Mouse (Mus musculus): ENCODE measurements at regions not wholly inside any gene's neighbourhood (a gene's known extent, or its start where the extent isn't known, plus 50 kb on each side); places are given as distances from the start of the nearest gene placed in this dataset.

GRCm38 (mm10) chr8:6527171-6527570, 1422.0 kb upstream of the Slc10a2 start:
- H3K4me2 ChIP-seq (ENCODE audit: low read length): no peak overlapping the region
- H3K27me3 ChIP-seq (ENCODE audit: control insufficient read depth, insufficient read depth, low read depth, low read length): no peaks in the 10 kb centered on the region
- ATAC-seq: no peak
- no peaks in the 10 kb centered on the region for H3K4me1 ChIP-seq (ENCODE audit: control insufficient read depth, insufficient read depth, low read length)
- no peaks in the 10 kb centered on the region for H3K9me3 ChIP-seq (replicated peaks; ENCODE audit: control insufficient read depth, low read length, poor library complexity, severe bottlenecking)
- no peaks in the 10 kb centered on the region for H3K36me3 ChIP-seq (ENCODE audit: control insufficient read depth, insufficient read depth, low read length)
- no peak overlapping the region for H3K27ac ChIP-seq (ENCODE audit: low read length)
- no peak overlapping the region for H3K9ac ChIP-seq (ENCODE audit: low read depth, low read length)
- no peak overlapping the region for H3K4me3 ChIP-seq (ENCODE audit: low read depth, low read length)
- 8% methylated on average over 5 of the region's 5 CpGs for WGBS

GRCm38 (mm10) chr8:6515882-6516682, 1410.9 kb upstream of the Slc10a2 start:
- Histone ChIP-seq H3K4me1 (ENCODE audit: control insufficient read depth, insufficient read depth, low read length) (no peaks in the 10 kb centered on the region), H3K27ac (ENCODE audit: low read length) (no peak overlapping the region), H3K36me3 (ENCODE audit: control insufficient read depth, insufficient read depth, low read length) (no peaks in the 10 kb centered on the region), H3K9ac (ENCODE audit: low read depth, low read length) (no peak overlapping the region), H3K27me3 (ENCODE audit: control insufficient read depth, insufficient read depth, low read depth, low read length) (no peaks in the 10 kb centered on the region), H3K4me2 (ENCODE audit: low read length) (no peak overlapping the region), H3K4me3 (ENCODE audit: low read depth, low read length) (no peak overlapping the region), H3K9me3 (replicated peaks; ENCODE audit: control insufficient read depth, low read length, poor library complexity, severe bottlenecking) (no peaks in the 10 kb centered on the region)
- ATAC-seq: no peak

GRCm38 (mm10) chr8:6492453-6492852, 1387.3 kb upstream of the Slc10a2 start:
- H3K36me3 ChIP-seq (ENCODE audit: control insufficient read depth, insufficient read depth, low read length): no peaks in the 10 kb centered on the region
- H3K27me3 ChIP-seq (ENCODE audit: control insufficient read depth, insufficient read depth, low read depth, low read length): no peaks in the 10 kb centered on the region
- 62% methylated on average over 1 of the region's 1 CpGs for WGBS
- no peaks in the 10 kb centered on the region for H3K4me1 ChIP-seq (ENCODE audit: control insufficient read depth, insufficient read depth, low read length)
- H3K4me2 ChIP-seq (ENCODE audit: low read length): no peak overlapping the region
- no peak for ATAC-seq
- H3K9ac ChIP-seq (ENCODE audit: low read depth, low read length): no peak overlapping the region
- H3K27ac ChIP-seq (ENCODE audit: low read length): no peak overlapping the region
- H3K9me3 ChIP-seq (replicated peaks; ENCODE audit: control insufficient read depth, low read length, poor library complexity, severe bottlenecking): no peaks in the 10 kb centered on the region
- no peak overlapping the region for H3K4me3 ChIP-seq (ENCODE audit: low read depth, low read length)

GRCm38 (mm10) chr8:6481966-6482365, 1376.8 kb upstream of the Slc10a2 start:
- H3K27ac ChIP-seq (ENCODE audit: low read length): no peak overlapping the region
- H3K9ac ChIP-seq (ENCODE audit: low read depth, low read length): no peak overlapping the region
- H3K9me3 ChIP-seq (replicated peaks; ENCODE audit: control insufficient read depth, low read length, poor library complexity, severe bottlenecking): no peaks in the 10 kb centered on the region
- no peak for ATAC-seq
- no peaks in the 10 kb centered on the region for H3K4me1 ChIP-seq (ENCODE audit: control insufficient read depth, insufficient read depth, low read length)
- H3K4me2 ChIP-seq (ENCODE audit: low read length): no peak overlapping the region
- H3K36me3 ChIP-seq (ENCODE audit: control insufficient read depth, insufficient read depth, low read length): no peaks in the 10 kb centered on the region
- 91% methylated on average over 1 of the region's 1 CpGs for WGBS
- H3K27me3 ChIP-seq (ENCODE audit: control insufficient read depth, insufficient read depth, low read depth, low read length): no peaks in the 10 kb centered on the region
- H3K4me3 ChIP-seq (ENCODE audit: low read depth, low read length): no peak overlapping the region

GRCm38 (mm10) chr8:6471089-6471488, 1365.9 kb upstream of the Slc10a2 start:
- Histone ChIP-seq H3K9ac (ENCODE audit: low read depth, low read length) (no peak overlapping the region), H3K27ac (ENCODE audit: low read length) (no peak overlapping the region), H3K4me2 (ENCODE audit: low read length) (no peak overlapping the region), H3K9me3 (replicated peaks; ENCODE audit: control insufficient read depth, low read length, poor library complexity, severe bottlenecking) (no peaks in the 10 kb centered on the region), H3K27me3 (ENCODE audit: control insufficient read depth, insufficient read depth, low read depth, low read length) (no peaks in the 10 kb centered on the region), H3K36me3 (ENCODE audit: control insufficient read depth, insufficient read depth, low read length) (no peaks in the 10 kb centered on the region), H3K4me3 (ENCODE audit: low read depth, low read length) (no peak overlapping the region), H3K4me1 (ENCODE audit: control insufficient read depth, insufficient read depth, low read length) (no peaks in the 10 kb centered on the region)
- no peak for ATAC-seq
- WGBS: 90% methylated on average over 3 of the region's 3 CpGs

- no peaks in the 10 kb centered on the region for H3K9me3 ChIP-seq (replicated peaks; ENCODE audit: control insufficient read depth, low read length, poor library complexity, severe bottlenecking)
- no peak overlapping the region for H3K9ac ChIP-seq (ENCODE audit: low read depth, low read length)
- ATAC-seq: no peak
- H3K4me2 ChIP-seq (ENCODE audit: low read length): no peak overlapping the region
- no peaks in the 10 kb centered on the region for H3K27me3 ChIP-seq (ENCODE audit: control insufficient read depth, insufficient read depth, low read depth, low read length)
- H3K27ac ChIP-seq (ENCODE audit: low read length): no peak overlapping the region
- 41% methylated on average over 3 of the region's 3 CpGs for whole genome bisulfite sequencing
- H3K4me1 ChIP-seq (ENCODE audit: control insufficient read depth, insufficient read depth, low read length): 0 out of 2 replicates have a peak, but pooled peaks cover 3% of the 10 kb centered on the region
- H3K36me3 ChIP-seq (ENCODE audit: control insufficient read depth, insufficient read depth, low read length): no peaks in the 10 kb centered on the region
- no peak overlapping the region for H3K4me3 ChIP-seq (ENCODE audit: low read depth, low read length)
Measured at GRCm38 (mm10) chr8:6456553-6457180, 1351.5 kb upstream of the Slc10a2 start.

- Histone ChIP-seq H3K27ac (ENCODE audit: low read length) (no peak overlapping the region), H3K4me3 (ENCODE audit: low read depth, low read length) (no peak overlapping the region), H3K9me3 (replicated peaks; ENCODE audit: control insufficient read depth, low read length, poor library complexity, severe bottlenecking) (no peaks in the 10 kb centered on the region), H3K27me3 (ENCODE audit: control insufficient read depth, insufficient read depth, low read depth, low read length) (no peaks in the 10 kb centered on the region), H3K4me2 (ENCODE audit: low read length) (no peak overlapping the region), H3K4me1 (ENCODE audit: control insufficient read depth, insufficient read depth, low read length) (peaks cover 3% of the 10 kb centered on the region; the same call in 1 of the 2 replicates), H3K36me3 (ENCODE audit: control insufficient read depth, insufficient read depth, low read length) (no peaks in the 10 kb centered on the region), H3K9ac (ENCODE audit: low read depth, low read length) (no peak overlapping the region)
- WGBS: 55% methylated on average over 6 of the region's 6 CpGs
- no peak for ATAC-seq
Measured at GRCm38 (mm10) chr8:6448301-6448700, 1343.2 kb upstream of the Slc10a2 start.

GRCm38 (mm10) chr8:6439069-6439468, 1333.9 kb upstream of the Slc10a2 start:
- Histone ChIP-seq H3K9me3 (replicated peaks; ENCODE audit: control insufficient read depth, low read length, poor library complexity, severe bottlenecking) (no peaks in the 10 kb centered on the region), H3K4me3 (ENCODE audit: low read depth, low read length) (no peak overlapping the region), H3K4me2 (ENCODE audit: low read length) (no peak overlapping the region), H3K4me1 (ENCODE audit: control insufficient read depth, insufficient read depth, low read length) (peaks cover 3% of the 10 kb centered on the region; the same call in 1 of the 2 replicates), H3K27me3 (ENCODE audit: control insufficient read depth, insufficient read depth, low read depth, low read length) (no peaks in the 10 kb centered on the region), H3K36me3 (ENCODE audit: control insufficient read depth, insufficient read depth, low read length) (no peaks in the 10 kb centered on the region), H3K27ac (ENCODE audit: low read length) (no peak overlapping the region), H3K9ac (ENCODE audit: low read depth, low read length) (no peak overlapping the region)
- 0 out of 2 replicates have a peak, but pooled peaks have one; percentile 62 for ATAC-seq
- WGBS: 49% methylated on average over 4 of the region's 4 CpGs
